Mouse (Mus musculus): Measurements from ENCODE around the gene Olfr619.

Gene Olfr619

GRCm38 (mm10) chr7:103600275-103600674, at the start of gene Olfr619:
TSS of gene Olfr619 (plus strand) at chr7:103600575.
- no peak for ATAC-seq (ENCODE audit: insufficient number of reproducible peaks, low FRiP score, low TSS enrichment)

GRCm38 (mm10) chr7:103555779-103556178, 44.6 kb upstream of the Olfr619 start, which contains the start of gene Olfr615:
TSS of gene Olfr615 (plus strand) at chr7:103556079.
- ATAC-seq (ENCODE audit: insufficient number of reproducible peaks, low FRiP score, low TSS enrichment): no peak

GRCm38 (mm10) chr7:103569043-103569442, 31.3 kb upstream of the Olfr619 start, which contains the start of gene Olfr616:
TSS of gene Olfr616 (minus strand) at chr7:103569143.
- ATAC-seq (ENCODE audit: insufficient number of reproducible peaks, low FRiP score, low TSS enrichment): no peak

- ATAC-seq (ENCODE audit: insufficient number of reproducible peaks, low FRiP score, low TSS enrichment): no peak
These were observed 27.6 kb upstream of the Olfr619 start, which contains the start of gene Olfr617 for GRCm38 (mm10) chr7:103572761-103573160. TSS of gene Olfr617 (plus strand) at chr7:103573061.

GRCm38 (mm10) chr7:103589803-103590202, 10.6 kb upstream of the Olfr619 start, which contains the start of gene Olfr618:
TSS of gene Olfr618 (plus strand) at chr7:103590103.
- no peak for ATAC-seq (ENCODE audit: insufficient number of reproducible peaks, low FRiP score, low TSS enrichment)

GRCm38 (mm10) chr7:103607425-103607824, 7.0 kb downstream of the Olfr619 start:
- no peak for ATAC-seq (ENCODE audit: insufficient number of reproducible peaks, low FRiP score, low TSS enrichment)

- ATAC-seq (ENCODE audit: insufficient number of reproducible peaks, low FRiP score, low TSS enrichment): no peak
These were observed 12.1 kb downstream of the Olfr619 start, which contains the start of gene Olfr620 for GRCm38 (mm10) chr7:103612434-103612833. TSS of gene Olfr620 (minus strand) at chr7:103612534.

- ATAC-seq (ENCODE audit: insufficient number of reproducible peaks, low FRiP score, low TSS enrichment): no peak
These were observed 36.4 kb downstream of the Olfr619 start for GRCm38 (mm10) chr7:103636795-103637194.

- ATAC-seq (ENCODE audit: insufficient number of reproducible peaks, low FRiP score, low TSS enrichment): no peak
These were observed 42.2 kb downstream of the Olfr619 start, which contains the start of gene Olfr622 for GRCm38 (mm10) chr7:103642602-103643001. TSS of gene Olfr622 (minus strand) at chr7:103642702.

GRCm38 (mm10) chr7:103644070-103644469, 43.7 kb downstream of the Olfr619 start:
- no peak for ATAC-seq (ENCODE audit: insufficient number of reproducible peaks, low FRiP score, low TSS enrichment)
